Mouse (Mus musculus) forebrain, embryonic 16.5 days (tissue): ENCODE measurements around the gene C530008M17Rik. TPM values are rescaled to one million over a fixed set of nuclear protein-coding genes. Genes with fewer than 3 reads are reported as not detected.
"Not testable (repeated sequence)": the region's sequence is repeated elsewhere in the genome, so short reads cannot be mapped to it uniquely, and the experiment has no call there.

ENCODE experiments used
- ATAC-seq: fragments of 200-750 bp; cut with Nextera tagmentation; 2 replicates; pipeline ENCODE4 v1.8.0; 2017; ENCODE audit warnings: mild to moderate bottlenecking, moderate library complexity
- H3K27ac ChIP-seq: fragments of 300-500 bp; sonication (generic); 2 replicates; pipeline ENCODE4 v1.5.1; 2014; ENCODE audit warnings: low read length, control low read depth
- H3K27me3 ChIP-seq: fragments of 300-500 bp; sonication (generic); replicated peaks from 2 replicates; pipeline ENCODE4 v1.6.1; 2014; ENCODE audit warnings: low read length; ENCODE audit not compliant: control insufficient read depth, insufficient read depth
- H3K36me3 ChIP-seq: fragments of 300-500 bp; sonication (generic); 2 replicates; pipeline ENCODE4 v1.6.1; 2014; ENCODE audit not compliant: control insufficient read depth, insufficient read depth
- H3K4me1 ChIP-seq: fragments of 300-500 bp; sonication (generic); replicated peaks from 2 replicates; pipeline ENCODE4 v1.6.1; 2014; ENCODE audit warnings: low read length; ENCODE audit not compliant: control insufficient read depth, insufficient read depth
- H3K4me2 ChIP-seq: fragments of 300-500 bp; sonication (generic); 2 replicates; pipeline ENCODE4 v1.6.1; 2014; ENCODE audit warnings: mild to moderate bottlenecking, low read length, control low read depth
- H3K4me3 ChIP-seq: fragments of 300-500 bp; sonication (generic); replicated peaks from 2 replicates; pipeline ENCODE4 v1.5.1; 2014; ENCODE audit warnings: mild to moderate bottlenecking, low read length, control low read depth
- H3K9ac ChIP-seq: fragments of 300-500 bp; sonication (generic); replicated peaks from 2 replicates; pipeline ENCODE4 v1.6.1; 2014; ENCODE audit warnings: low read depth, low read length, control low read depth
- H3K9me3 ChIP-seq: fragments of 300-500 bp; sonication (generic); 2 replicates; pipeline ENCODE4 v1.6.1; 2016; ENCODE audit warnings: low read length; ENCODE audit not compliant: control insufficient read depth
- WGBS: fragments of 180-500 bp; shearing (Covaris S2); extraction: QIAGEN DNeasy Blood & Tissue Kit; methylation state at CpG from one replicate; pipeline ENCODE4 v1.1.7; 2014; 5-methylcytosine and 5-hydroxymethylcytosine counted together
- polyA plus RNA-seq: library from polyadenylated mRNA; unstranded; fragments of >200 nt; fragmentation: Nextera tagmentation; extraction: Ambion mirVana; gene quantifications from 2 replicates; pipeline ENCODE4 v1.2.1, GENCODE M21; 2015

C530008M17Rik gene
- polyA plus RNA-seq, 1 experiment from 2014 or later: 77.0 TPM

GRCm38 (mm10) chr5:76910807-76911206 lies 254.5 kb downstream of the C530008M17Rik start:
- Histone ChIP-seq H3K4me1 (peaks cover 2% of the 10 kb centered on the region; the same call in 1 of the 2 replicates), H3K27ac (no peak overlapping the region), H3K9me3 (no peaks in the 10 kb centered on the region), H3K36me3 (no peaks in the 10 kb centered on the region; the same call in 1 of the 2 replicates), H3K4me2 (no peak overlapping the region), H3K9ac (no peak overlapping the region), H3K27me3 (no peaks in the 10 kb centered on the region), H3K4me3 (no peak overlapping the region)
- no peak for ATAC-seq
- WGBS: 81% methylated on average over 3 of the region's 3 CpGs

GRCm38 (mm10) chr5:76912522-76912921 lies 256.2 kb downstream of the C530008M17Rik start:
- not testable (repeated sequence) for H3K4me2 ChIP-seq, ATAC-seq

GRCm38 (mm10) chr5:76922833-76923232 lies 266.5 kb downstream of the C530008M17Rik start:
- H3K36me3 ChIP-seq: peaks cover 23% of the 10 kb centered on the region
- no peak overlapping the region for H3K27ac ChIP-seq
- H3K9ac ChIP-seq: no peak overlapping the region
- H3K4me3 ChIP-seq: no peak overlapping the region
- H3K4me1 ChIP-seq: no peaks in the 10 kb centered on the region
- no peak overlapping the region for H3K4me2 ChIP-seq
- no peak for ATAC-seq
- H3K9me3 ChIP-seq: peaks cover 3% of the 10 kb centered on the region
- no peaks in the 10 kb centered on the region for H3K27me3 ChIP-seq
- 95% methylated on average over 4 of the region's 4 CpGs for WGBS

More at GRCm38 (mm10) chr5:76912522-76912921, 256.2 kb downstream of the C530008M17Rik start:
- WGBS: 93% methylated on average over 5 of the region's 5 CpGs
- H3K4me1 ChIP-seq, H3K4me3 ChIP-seq, H3K27me3 ChIP-seq, H3K9ac ChIP-seq, H3K27ac ChIP-seq, H3K36me3 ChIP-seq, H3K9me3 ChIP-seq: not testable (repeated sequence)

Other genes starting within 250 kb of the C530008M17Rik start
- not detected in 2 replicates for gene Gm7271, start 172.5 kb upstream of the C530008M17Rik start, polyA plus RNA-seq
- gene Exoc1, start 127.2 kb upstream of the C530008M17Rik start, polyA plus RNA-seq: 68.6 and 74.0 TPM in 2 replicates
- 5.0 and 5.4 TPM in 2 replicates for gene Cep135, start 67.8 kb upstream of the C530008M17Rik start, polyA plus RNA-seq
- gene Aasdh, start 249.0 kb downstream of the C530008M17Rik start, polyA plus RNA-seq: 25.7 and 28.1 TPM in 2 replicates